Mouse (Mus musculus) forebrain, embryonic 10.5 days (tissue): Measurements from ENCODE around the gene Slc30a9. TPM values are rescaled to one million over a fixed set of nuclear protein-coding genes. Genes with fewer than 3 reads are reported as not detected.

Experiments
- DNase-seq: peaks from one replicate; pipeline ENCODE4 v3.0.0-alpha.2; 2017; ENCODE audit warnings: low spot score; ENCODE audit errors: extremely low spot score
- H3K27ac ChIP-seq: fragments of 300-500 bp; sonication (generic); 2 replicates; pipeline ENCODE4 v1.5.1; 2016; ENCODE audit warnings: mild to moderate bottlenecking
- H3K27me3 ChIP-seq: fragments of 300-500 bp; sonication (generic); 2 replicates; pipeline ENCODE4 v1.6.1; 2016; ENCODE audit warnings: mild to moderate bottlenecking; ENCODE audit not compliant: poor library complexity, severe bottlenecking
- H3K36me3 ChIP-seq: fragments of 300-500 bp; sonication (generic); replicated peaks from 2 replicates; pipeline ENCODE4 v1.6.1; 2016; ENCODE audit warnings: mild to moderate bottlenecking, moderate library complexity
- H3K4me1 ChIP-seq: fragments of 300-500 bp; sonication (generic); 2 replicates; pipeline ENCODE4 v1.6.1; 2016
- H3K4me3 ChIP-seq: fragments of 300-500 bp; sonication (generic); 2 replicates; pipeline ENCODE4 v1.5.1; 2016; ENCODE audit warnings: mild to moderate bottlenecking, moderate library complexity
- H3K9me3 ChIP-seq: fragments of 300-500 bp; sonication (generic); 2 replicates; pipeline ENCODE4 v1.6.1; 2016; ENCODE audit warnings: mild to moderate bottlenecking, moderate library complexity
- WGBS: fragments of 180-500 bp; shearing (Covaris S2); methylation state at CpG from one replicate; pipeline ENCODE4 v1.1.7; 2016; 5-methylcytosine and 5-hydroxymethylcytosine counted together
- polyA plus RNA-seq: library from polyadenylated mRNA; unstranded; fragments of >200 nt; fragmentation: Nextera tagmentation; extraction: Ambion mirVana; gene quantifications from 2 replicates; pipeline ENCODE4 v1.2.1, GENCODE M21; 2016

The Slc30a9 gene
- polyA plus RNA-seq, 1 experiment from 2014 or later: 85.4 TPM

GRCm38 (mm10) chr5:67404380-67404779 lies 97.6 kb downstream of the Slc30a9 start:
- Histone ChIP-seq H3K4me1 (peaks cover 17% of the 10 kb centered on the region), H3K27ac (no peak overlapping the region), H3K9me3 (no peaks in the 10 kb centered on the region), H3K27me3 (no peaks in the 10 kb centered on the region), H3K36me3 (peaks cover 23% of the 10 kb centered on the region), H3K4me3 (no peak overlapping the region)
- DNase-seq: no peak
- 89% methylated on average over 7 of the region's 7 CpGs for WGBS

GRCm38 (mm10) chr5:67404919-67405318 lies 98.2 kb downstream of the Slc30a9 start:
- Histone ChIP-seq H3K9me3 (no peaks in the 10 kb centered on the region), H3K27me3 (no peaks in the 10 kb centered on the region), H3K4me3 (no peak overlapping the region), H3K4me1 (peaks cover 13% of the 10 kb centered on the region), H3K36me3 (peaks cover 23% of the 10 kb centered on the region), H3K27ac (no peak overlapping the region)
- no peak for DNase-seq
- WGBS: 89% methylated on average over 9 of the region's 9 CpGs

Other genes starting within 250 kb of the Slc30a9 start
- gene Phox2b, start 207.7 kb upstream of the Slc30a9 start, polyA plus RNA-seq: 0.05 TPM in 1 of 2 replicates, not detected in the other
- gene Tmem33, start 46.4 kb upstream of the Slc30a9 start, polyA plus RNA-seq: 117 and 133 TPM in 2 replicates
- 9.8 and 10.4 TPM in 2 replicates for gene Bend4, start 121.4 kb downstream of the Slc30a9 start, polyA plus RNA-seq